Mouse (Mus musculus): ENCODE results near the gene Asb6. TPM values are rescaled to one million over a fixed set of nuclear protein-coding genes. Genes with fewer than 3 reads are reported as not detected.

Asb6 gene
- polyA plus RNA-seq, 1 experiment from 2014 or later, result 26.1 TPM

- TF ChIP-seq EP300 (IDR thresholded peaks at IDR 0.05) (no peak), CTCF (IDR thresholded peaks at IDR 0.05) (no peak)
- H3K36me3 ChIP-seq (ENCODE audit: insufficient read depth, low read length), result no peaks in the 10 kb centered on the region
- WGBS, result 1% methylated on average over 12 of the region's 13 CpGs
- ATAC-seq (peak; percentile 46), DNase-seq (ENCODE audit: low spot score) (peak; percentile 89)
- H3K4me2 ChIP-seq (replicated peaks; ENCODE audit: low read depth, low read length), result peak overlapping the region; percentile 63
- H3K27me3 ChIP-seq (replicated peaks; ENCODE audit: insufficient read depth, low read length), result no peaks in the 10 kb centered on the region
- H3K27ac ChIP-seq (ENCODE audit: low read length), result peak overlapping the region; percentile 83; the same call in 1 of the 2 replicates
- H3K9me3 ChIP-seq (ENCODE audit: low read length), result no peaks in the 10 kb centered on the region
- peaks cover 9% of the 10 kb centered on the region; the same call in 1 of the 2 replicates for H3K4me1 ChIP-seq (ENCODE audit: insufficient read depth, low read depth, low read length)
- no peak overlapping the region for H3K9ac ChIP-seq (replicated peaks; ENCODE audit: low read depth)
- H3K4me3 ChIP-seq (ENCODE audit: low read depth, low read length), result no peak overlapping the region
These were observed 46.8 kb downstream of the Asb6 start for GRCm38 (mm10) chr2:30783346-30783745.

- Histone ChIP-seq H3K9me3 (ENCODE audit: low read length) (no peaks in the 10 kb centered on the region), H3K4me1 (ENCODE audit: insufficient read depth, low read depth, low read length) (peaks cover 9% of the 10 kb centered on the region; the same call in 1 of the 2 replicates), H3K4me2 (replicated peaks; ENCODE audit: low read depth, low read length) (peak overlapping the region; percentile 63), H3K27ac (ENCODE audit: low read length) (peak overlapping the region; percentile 83; the same call in 1 of the 2 replicates), H3K4me3 (ENCODE audit: low read depth, low read length) (no peak overlapping the region), H3K36me3 (ENCODE audit: insufficient read depth, low read length) (no peaks in the 10 kb centered on the region), H3K9ac (replicated peaks; ENCODE audit: low read depth) (no peak overlapping the region), H3K27me3 (replicated peaks; ENCODE audit: insufficient read depth, low read length) (no peaks in the 10 kb centered on the region)
- no peak for TF ChIP-seq CTCF (IDR thresholded peaks at IDR 0.05)
- TF ChIP-seq EP300 (IDR thresholded peaks at IDR 0.05), result no peak
- ATAC-seq (no peak), DNase-seq (ENCODE audit: low spot score) (no peak)
- 71% methylated on average over 8 of the region's 8 CpGs for WGBS
These were observed 47.5 kb downstream of the Asb6 start for GRCm38 (mm10) chr2:30782312-30783290.

GRCm38 (mm10) chr2:30779241-30779640, 50.9 kb downstream of the Asb6 start:
- no peak overlapping the region for H3K9ac ChIP-seq (replicated peaks; ENCODE audit: low read depth)
- no peak overlapping the region for H3K4me2 ChIP-seq (replicated peaks; ENCODE audit: low read depth, low read length)
- no peak overlapping the region for H3K27ac ChIP-seq (ENCODE audit: low read length)
- no peaks in the 10 kb centered on the region for H3K9me3 ChIP-seq (ENCODE audit: low read length)
- 19% methylated on average over 5 of the region's 5 CpGs for WGBS
- H3K4me1 ChIP-seq (ENCODE audit: insufficient read depth, low read depth, low read length), result peaks cover 6% of the 10 kb centered on the region; the same call in 1 of the 2 replicates
- H3K4me3 ChIP-seq (ENCODE audit: low read depth, low read length), result no peak overlapping the region
- no peaks in the 10 kb centered on the region for H3K36me3 ChIP-seq (ENCODE audit: insufficient read depth, low read length)
- H3K27me3 ChIP-seq (replicated peaks; ENCODE audit: insufficient read depth, low read length), result no peaks in the 10 kb centered on the region
- DNase-seq (ENCODE audit: low spot score) (no peak), ATAC-seq (no peak)
- no peak for TF ChIP-seq EP300 (IDR thresholded peaks at IDR 0.05)
- no peak for TF ChIP-seq CTCF (IDR thresholded peaks at IDR 0.05)

- TF ChIP-seq EP300 (IDR thresholded peaks at IDR 0.05), result no peak
- TF ChIP-seq CTCF (IDR thresholded peaks at IDR 0.05), result no peak
- Histone ChIP-seq H3K9me3 (ENCODE audit: low read length) (no peaks in the 10 kb centered on the region), H3K4me1 (ENCODE audit: insufficient read depth, low read depth, low read length) (no peaks in the 10 kb centered on the region), H3K27me3 (replicated peaks; ENCODE audit: insufficient read depth, low read length) (no peaks in the 10 kb centered on the region), H3K9ac (replicated peaks; ENCODE audit: low read depth) (no peak overlapping the region), H3K4me2 (replicated peaks; ENCODE audit: low read depth, low read length) (no peak overlapping the region), H3K4me3 (ENCODE audit: low read depth, low read length) (no peak overlapping the region), H3K27ac (ENCODE audit: low read length) (no peak overlapping the region), H3K36me3 (ENCODE audit: insufficient read depth, low read length) (no peaks in the 10 kb centered on the region)
- DNase-seq (ENCODE audit: low spot score) (no peak), ATAC-seq (no peak)
- 73% methylated on average over 4 of the region's 4 CpGs for WGBS
These were observed 51.9 kb downstream of the Asb6 start for GRCm38 (mm10) chr2:30778235-30778634.

- no peak for TF ChIP-seq CTCF (IDR thresholded peaks at IDR 0.05)
- TF ChIP-seq EP300 (IDR thresholded peaks at IDR 0.05), result no peak
- Histone ChIP-seq H3K36me3 (ENCODE audit: insufficient read depth, low read length) (no peaks in the 10 kb centered on the region), H3K4me2 (replicated peaks; ENCODE audit: low read depth, low read length) (no peak overlapping the region), H3K27ac (ENCODE audit: low read length) (no peak overlapping the region), H3K27me3 (replicated peaks; ENCODE audit: insufficient read depth, low read length) (no peaks in the 10 kb centered on the region), H3K9me3 (ENCODE audit: low read length) (no peaks in the 10 kb centered on the region), H3K4me1 (ENCODE audit: insufficient read depth, low read depth, low read length) (0 out of 2 replicates have a peak, but pooled peaks cover 4% of the 10 kb centered on the region), H3K4me3 (ENCODE audit: low read depth, low read length) (no peak overlapping the region), H3K9ac (replicated peaks; ENCODE audit: low read depth) (no peak overlapping the region)
- WGBS, result 65% methylated on average over 3 of the region's 3 CpGs
- ATAC-seq (no peak), DNase-seq (ENCODE audit: low spot score) (no peak)
These were observed 52.9 kb downstream of the Asb6 start for GRCm38 (mm10) chr2:30777266-30777665.

- DNase-seq (ENCODE audit: low spot score) (no peak), ATAC-seq (no peak)
- H3K27ac ChIP-seq (ENCODE audit: low read length), result no peak overlapping the region
- H3K4me1 ChIP-seq (ENCODE audit: insufficient read depth, low read depth, low read length), result peaks cover 15% of the 10 kb centered on the region
- H3K9me3 ChIP-seq (ENCODE audit: low read length), result no peaks in the 10 kb centered on the region
- H3K9ac ChIP-seq (replicated peaks; ENCODE audit: low read depth), result no peak overlapping the region
- no peaks in the 10 kb centered on the region for H3K27me3 ChIP-seq (replicated peaks; ENCODE audit: insufficient read depth, low read length)
- TF ChIP-seq CTCF (IDR thresholded peaks at IDR 0.05), result peak; percentile 47
- TF ChIP-seq EP300 (IDR thresholded peaks at IDR 0.05), result no peak
- H3K36me3 ChIP-seq (ENCODE audit: insufficient read depth, low read length), result no peaks in the 10 kb centered on the region
- no peak overlapping the region for H3K4me3 ChIP-seq (ENCODE audit: low read depth, low read length)
- 57% methylated on average over 3 of the region's 3 CpGs for WGBS
- H3K4me2 ChIP-seq (replicated peaks; ENCODE audit: low read depth, low read length), result no peak overlapping the region
These were observed 54.2 kb downstream of the Asb6 start for GRCm38 (mm10) chr2:30775955-30776354.

Data from lung, postnatal 0 days (tissue).